Mouse (Mus musculus) G1E-ER4 (cell line): ENCODE measurements around the gene Anks1b. TPM values are rescaled to one million over a fixed set of nuclear protein-coding genes. Genes with fewer than 3 reads are reported as not detected.

ENCODE experiments used
- GATA1 ChIP-seq: IDR thresholded peaks from one replicate; pipeline ENCODE4 v1.8.0; 2012; ENCODE audit warnings: low read length, inconsistent platforms
- polyA plus RNA-seq: library from polyadenylated mRNA; stranded (reverse); fragments of >175 nt; gene quantifications from 2 replicates; pipeline ENCODE4 v1.2.3, GENCODE M21; 2012

Gene Anks1b
- polyA plus RNA-seq, 1 experiment = not detected

- no peak for TF ChIP-seq GATA1
Observed at GRCm38 (mm10) chr10:90904185-90904584, 1030.9 kb downstream of the Anks1b start.

- no peak for TF ChIP-seq GATA1
Observed at GRCm38 (mm10) chr10:90907381-90907780, 1034.1 kb downstream of the Anks1b start.

GRCm38 (mm10) chr10:90923476-90923875, 1050.2 kb downstream of the Anks1b start:
- TF ChIP-seq GATA1 = no peak

- TF ChIP-seq GATA1 = no peak
Observed at GRCm38 (mm10) chr10:90933088-90933487, 1059.8 kb downstream of the Anks1b start.

GRCm38 (mm10) chr10:90934678-90935077, 1061.4 kb downstream of the Anks1b start:
- TF ChIP-seq GATA1 = no peak

GRCm38 (mm10) chr10:90937721-90938460, 1064.6 kb downstream of the Anks1b start:
- no peak for TF ChIP-seq GATA1

GRCm38 (mm10) chr10:90940521-90941520, 1067.5 kb downstream of the Anks1b start:
- no peak for TF ChIP-seq GATA1

GRCm38 (mm10) chr10:90942001-90942700, 1068.8 kb downstream of the Anks1b start:
- no peak for TF ChIP-seq GATA1

GRCm38 (mm10) chr10:90947043-90947442, 1073.7 kb downstream of the Anks1b start:
- TF ChIP-seq GATA1 = no peak

- TF ChIP-seq GATA1 = no peak
Observed at GRCm38 (mm10) chr10:90947608-90948373, 1074.5 kb downstream of the Anks1b start.

- no peak for TF ChIP-seq GATA1
Observed at GRCm38 (mm10) chr10:90953103-90953709, 1079.9 kb downstream of the Anks1b start.

GRCm38 (mm10) chr10:90953821-90954220, 1080.5 kb downstream of the Anks1b start:
- no peak for TF ChIP-seq GATA1

- TF ChIP-seq GATA1 = no peak
Observed at GRCm38 (mm10) chr10:90960374-90960773, 1087.1 kb downstream of the Anks1b start.

GRCm38 (mm10) chr10:90964511-90964910, 1091.2 kb downstream of the Anks1b start:
- TF ChIP-seq GATA1 = no peak
